Mouse (Mus musculus) bone marrow, adult 2 months (tissue): ENCODE data around the gene Prkch.

ENCODE experiments used
- CTCF ChIP-seq: fragments of 200-500 bp; IDR thresholded peaks from 2 replicates; pipeline ENCODE4 v1.5.1; 2011; ENCODE audit warnings: low read length, control low read depth; ENCODE audit not compliant: control insufficient read depth, insufficient read depth
- POLR2A ChIP-seq: fragments of 200-500 bp; IDR thresholded peaks from 2 replicates; pipeline ENCODE4 v1.6.1; 2011; ENCODE audit warnings: low read depth, mild to moderate bottlenecking, control low read depth, low read length, borderline replicate concordance; ENCODE audit not compliant: control insufficient read depth

GRCm38 (mm10) chr12:73625277-73626032 lies 40.9 kb downstream of the Prkch start:
- TF ChIP-seq CTCF (no peak), POLR2A (no peak)
